In genomic region chr4:32615034-32615881, GRCm38 (mm10) we compare ENCODE assay signal across 8 mouse cellular contexts. TPM values are rescaled to one million over a fixed set of nuclear protein-coding genes. Genes with fewer than 3 reads are reported as not detected.
DNase-seq lines count a peak whose midpoint lies in the region; ATAC-seq lines count a peak whose summit lies in the region.

Gene Casp8ap2, plus strand, starts transcription at chr4:32615451.

- H3K9me3 ChIP-seq in hindbrain, embryonic 15.5 days: no peaks in the 10 kb centered on the region

- peak within 1 kb of the TSS; percentile 82 for H3K4me2 ChIP-seq in hindbrain, embryonic 15.5 days

- peak within 1 kb of the TSS; percentile 72 for H3K9ac ChIP-seq in hindbrain, embryonic 15.5 days

- peaks cover 16% of the 10 kb centered on the region for H3K4me1 ChIP-seq in hindbrain, embryonic 15.5 days (replicated peaks)

- peak; percentile 100 for ATAC-seq in hindbrain, embryonic 15.5 days (ENCODE audit: low FRiP score, low read depth)

- DNase-seq in T-cell, adult 2 months (ENCODE audit: low spot score): peak; percentile 100
- DNase-seq in cerebellum, postnatal 36 days: peak; percentile 97 to 98
- DNase-seq in frontal cortex, postnatal 36 days (ENCODE audit: low spot score in 2 of 2): peak; percentile 99 to 100
- DNase-seq in left cerebral cortex, adult 11 months (ENCODE audit: low spot score): peak; percentile 99
- DNase-seq in lung, postnatal 4 days: peak; percentile 99
- peak; percentile 98 for DNase-seq in retina, postnatal 7 days (ENCODE audit: low read depth, low spot score)
- peak; percentile 93 for DNase-seq in urinary bladder, adult 2 months (ENCODE audit: low spot score)

- peak within 1 kb of the TSS; percentile 94 for H3K4me3 ChIP-seq in hindbrain, embryonic 15.5 days

- no peaks in the 10 kb centered on the region for H3K36me3 ChIP-seq in hindbrain, embryonic 15.5 days

- peak within 1 kb of the TSS; percentile 87 for H3K27ac ChIP-seq in hindbrain, embryonic 15.5 days (replicated peaks)

- no peaks in the 10 kb centered on the region for H3K27me3 ChIP-seq in hindbrain, embryonic 15.5 days

- WGBS in hindbrain, embryonic 15.5 days: under 1% methylated on average over 67 of the region's 67 CpGs

RNA-seq across cellular contexts. Expression of gene Casp8ap2, which starts in this region (rescaled TPM):
- 44.1 and 44.2 TPM in 2 replicates for polyA plus RNA-seq in hindbrain, embryonic 15.5 days (2015; fragmentation: Nextera tagmentation; extraction: Ambion mirVana)
- polyA plus RNA-seq in urinary bladder, adult 2 months (2012; rRNA removed): 4.5 TPM in 2 replicates

Comparison
In these comparisons a context has a peak if more than half of its experiments do, and no peak if none do; other contexts are left out.
1. Peak in every context shown above with its lines: DNase-seq, ATAC-seq, H3K4me3 ChIP-seq and H3K27ac ChIP-seq.